Mouse (Mus musculus): ENCODE results near the gene Ccl17. TPM values are rescaled to one million over a fixed set of nuclear protein-coding genes. Genes with fewer than 3 reads are reported as not detected.

Gene Ccl17
- total RNA-seq, 2 experiments from 2014 or later = 0.60 TPM; not detected in 1

DNA sequence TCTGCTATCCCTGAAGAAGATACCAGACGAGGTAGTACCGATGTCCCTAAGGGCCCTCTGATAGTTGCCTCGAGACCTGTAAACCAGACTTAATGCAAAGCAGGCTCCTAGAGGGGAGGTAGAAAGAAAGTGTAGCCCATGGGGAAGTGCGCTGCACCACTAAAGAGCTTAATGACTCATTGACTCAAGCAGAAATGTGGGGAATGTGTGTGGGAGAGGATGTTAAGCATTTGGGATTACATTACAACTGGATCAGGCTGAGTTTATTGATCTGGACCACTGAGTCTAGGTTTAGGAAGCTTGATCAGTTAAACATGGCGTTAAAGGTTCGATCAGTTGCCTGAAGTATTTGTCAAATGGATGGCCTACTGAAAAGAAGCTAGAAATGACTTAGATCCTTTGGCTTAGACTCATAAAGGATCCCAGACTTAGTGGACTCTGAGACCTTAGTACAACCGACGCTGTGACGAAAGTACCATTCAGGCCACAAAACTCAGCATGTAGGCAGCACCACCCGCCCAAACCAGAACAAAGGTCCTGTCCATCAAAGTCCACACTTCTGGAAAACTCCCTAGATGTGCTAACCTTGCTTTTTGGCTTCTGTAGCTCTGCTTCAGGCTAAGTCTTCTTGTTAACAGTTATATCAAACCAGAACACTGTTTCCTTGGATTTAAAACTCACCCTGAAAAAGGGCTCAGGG is 20.8 kb upstream of the Ccl17 start:
- no peak for DNase-seq

DNA sequence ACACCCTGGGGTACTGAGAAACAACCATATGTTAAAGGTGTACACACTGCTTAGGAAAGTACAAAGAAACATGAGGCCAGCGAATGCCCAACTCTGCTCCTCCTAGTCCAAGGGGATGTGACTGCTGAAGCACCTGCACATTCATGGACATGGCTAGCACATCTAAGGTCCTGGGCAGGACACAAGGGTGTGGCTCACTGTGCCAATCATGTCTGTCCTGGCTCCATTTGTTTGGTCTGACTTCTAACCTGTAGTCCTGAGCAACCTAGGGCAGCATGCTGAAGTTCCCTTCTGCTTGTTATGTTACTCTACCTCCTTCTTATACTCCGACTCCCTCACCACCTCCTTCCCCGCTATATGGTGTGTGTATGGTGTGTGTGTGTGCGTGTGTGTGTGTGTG is 15.9 kb upstream of the Ccl17 start:
- DNase-seq = no peak

DNA sequence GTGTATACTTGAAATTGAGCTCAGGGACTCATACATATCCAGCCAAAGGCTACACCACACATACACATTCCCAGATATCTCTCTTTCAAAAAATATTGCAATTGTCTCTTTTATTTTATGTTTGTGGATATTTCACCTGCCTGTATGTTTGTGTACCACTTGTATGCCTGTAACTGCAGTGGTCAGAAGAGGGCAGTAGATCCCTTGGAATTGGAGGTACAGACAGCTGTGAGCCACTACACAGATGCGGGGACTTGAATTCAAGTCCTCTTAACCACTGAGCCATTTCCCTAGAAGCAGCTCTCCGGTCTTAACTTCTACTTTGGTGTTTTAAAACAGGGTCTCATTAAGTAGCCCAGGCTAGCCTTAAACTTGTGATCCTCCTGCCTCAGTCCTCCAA is 15.5 kb upstream of the Ccl17 start:
- DNase-seq = no peak

DNA sequence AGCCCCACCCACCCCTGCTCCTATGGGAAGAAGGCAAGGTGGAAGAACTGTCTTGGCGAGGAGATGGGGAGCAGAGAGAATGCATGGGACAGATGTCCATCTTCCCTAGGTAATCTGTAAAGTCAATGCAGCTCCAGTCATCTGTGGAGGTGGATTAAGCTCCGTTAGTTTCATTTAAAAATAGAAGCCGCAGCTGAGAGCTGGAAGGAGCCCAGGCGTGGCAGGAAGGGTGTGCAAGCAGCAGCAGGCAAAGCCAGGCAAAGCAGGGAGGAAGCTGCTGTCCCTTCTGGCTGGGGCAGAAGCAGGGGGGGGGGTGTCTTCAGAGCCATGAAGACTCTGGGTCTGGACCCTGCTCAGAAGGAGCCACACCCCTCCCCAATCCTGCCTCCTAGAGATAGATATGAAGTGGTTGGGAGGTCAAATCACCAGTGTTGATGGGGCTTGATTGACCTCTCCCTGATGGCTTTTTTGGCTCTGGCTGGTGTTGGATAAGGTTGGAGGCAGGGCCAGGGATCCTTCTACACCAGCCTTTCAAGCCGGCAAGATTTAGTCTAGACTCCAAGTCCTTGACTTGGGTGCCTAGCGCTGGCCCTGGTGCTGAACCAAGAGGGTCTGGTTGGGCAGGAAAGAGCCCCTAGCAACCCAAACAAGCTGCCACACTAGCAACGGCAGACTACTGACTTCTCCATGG is 9.8 kb upstream of the Ccl17 start:
- DNase-seq = peak; percentile 54

DNA sequence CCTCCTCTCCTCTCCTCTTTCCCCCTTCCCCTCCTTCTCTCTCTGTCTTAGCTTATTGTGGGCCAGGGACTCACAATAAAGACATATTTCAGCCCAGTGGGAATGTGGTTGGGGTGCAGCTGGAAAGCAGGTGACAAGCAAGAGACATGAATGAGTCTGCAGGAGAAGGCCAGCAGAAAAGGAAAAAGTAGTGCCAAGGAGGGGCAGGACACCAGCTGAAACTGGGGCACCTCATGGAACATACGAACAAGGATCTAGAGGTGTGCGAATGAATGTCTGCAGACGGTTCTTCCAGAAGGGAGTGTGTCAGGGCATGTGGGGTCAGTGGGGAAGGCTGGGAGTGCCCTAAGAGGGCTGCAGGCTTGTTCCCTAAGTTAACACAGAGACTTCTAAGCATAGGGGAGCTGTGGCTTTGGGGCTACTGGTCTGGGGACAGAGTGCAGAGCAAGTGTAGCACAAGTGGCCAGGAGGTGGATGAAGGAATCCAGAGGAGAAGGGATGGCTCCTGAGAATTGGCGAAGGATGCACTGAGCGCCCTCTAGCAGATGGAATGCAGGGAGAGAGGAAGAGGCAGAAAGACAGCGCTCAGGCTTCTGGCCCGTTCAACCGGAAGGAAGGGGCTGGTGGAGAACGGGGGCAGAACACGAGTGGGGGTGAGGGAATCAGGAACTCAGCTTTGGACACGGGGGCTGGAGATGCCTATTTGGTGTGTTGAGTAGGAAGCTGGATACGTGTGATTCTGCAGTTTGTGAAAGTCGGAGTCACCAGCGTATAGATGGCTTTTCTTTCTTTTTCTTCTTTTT is 8.8 kb upstream of the Ccl17 start:
- DNase-seq = peak; percentile 50

DNA sequence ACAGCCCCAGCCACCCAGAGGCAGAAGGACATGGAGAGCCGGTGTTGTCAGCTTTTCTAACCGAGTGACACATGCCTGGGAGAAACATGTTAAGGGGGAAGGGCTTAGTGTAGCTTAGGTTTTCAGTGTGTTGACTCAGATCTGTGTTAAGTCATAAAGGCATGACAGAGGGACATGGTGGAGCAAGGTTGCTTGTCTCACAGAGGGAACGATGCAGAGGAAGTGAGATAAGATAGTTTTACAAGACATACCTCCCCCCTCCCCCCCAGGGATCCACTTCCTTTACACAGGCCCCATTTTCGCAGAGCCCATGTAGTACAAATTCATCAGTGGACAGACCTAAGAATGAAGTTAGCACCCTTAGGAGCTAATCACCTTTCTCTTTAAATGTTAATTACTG is 7.9 kb upstream of the Ccl17 start:
- no peak for DNase-seq

DNA sequence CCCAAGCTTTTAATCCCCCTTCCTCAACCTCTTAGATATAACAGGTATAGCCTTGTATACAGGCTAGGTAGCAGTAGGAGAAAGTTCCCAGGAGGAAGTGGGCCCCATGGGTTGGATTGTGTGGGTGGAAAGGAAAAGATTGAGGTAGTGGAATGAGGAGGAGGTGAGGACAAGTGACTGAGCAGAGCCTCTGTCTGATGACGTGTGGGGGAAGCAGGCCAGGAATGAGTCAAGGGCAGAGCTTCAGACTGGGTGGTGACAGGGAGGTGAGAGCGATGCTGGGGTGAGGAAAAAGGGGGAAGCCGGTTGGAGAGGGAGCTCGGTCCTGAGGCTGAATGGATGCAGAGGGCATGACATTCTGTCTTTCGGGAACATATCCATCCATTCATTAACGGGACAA is 6.7 kb upstream of the Ccl17 start:
- DNase-seq = no peak

DNA sequence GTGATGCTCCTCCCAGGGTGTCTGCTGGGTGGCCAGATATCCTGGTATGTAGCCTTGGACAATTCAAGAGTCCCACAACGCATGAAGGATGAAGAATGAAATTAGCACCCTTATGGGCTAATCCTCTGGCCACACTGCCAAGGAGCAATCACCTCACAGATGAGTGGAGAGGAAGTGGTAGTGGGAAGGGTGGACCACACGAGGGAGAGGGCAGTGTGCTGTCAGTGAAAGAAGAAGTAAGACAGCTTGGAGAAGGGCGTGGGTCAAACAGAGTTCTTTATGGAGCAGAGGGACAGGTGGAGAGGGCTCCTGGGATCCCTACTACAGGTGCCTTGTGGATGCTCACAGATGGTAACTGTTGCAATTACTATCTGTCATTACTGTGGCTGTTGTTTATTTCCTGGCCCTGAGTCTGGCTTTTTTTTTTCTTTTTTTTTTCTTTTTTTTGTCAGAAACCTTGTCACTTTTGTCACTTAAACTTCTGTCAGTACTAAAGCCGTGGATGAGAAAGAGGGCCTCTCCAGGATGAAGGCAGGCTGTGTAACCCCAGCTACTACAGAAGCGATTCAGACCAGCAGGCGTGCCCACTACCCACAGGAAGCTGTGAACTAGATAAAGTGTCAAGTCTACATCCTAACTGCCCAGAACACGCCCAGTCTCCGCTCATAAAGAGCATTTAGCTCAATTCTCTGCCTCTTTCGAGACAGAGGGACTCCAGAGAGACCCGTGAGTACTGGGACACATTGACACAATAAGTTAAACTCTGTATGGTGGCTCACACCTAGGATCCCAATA is 5.5 kb upstream of the Ccl17 start:
- no peak for DNase-seq

DNA sequence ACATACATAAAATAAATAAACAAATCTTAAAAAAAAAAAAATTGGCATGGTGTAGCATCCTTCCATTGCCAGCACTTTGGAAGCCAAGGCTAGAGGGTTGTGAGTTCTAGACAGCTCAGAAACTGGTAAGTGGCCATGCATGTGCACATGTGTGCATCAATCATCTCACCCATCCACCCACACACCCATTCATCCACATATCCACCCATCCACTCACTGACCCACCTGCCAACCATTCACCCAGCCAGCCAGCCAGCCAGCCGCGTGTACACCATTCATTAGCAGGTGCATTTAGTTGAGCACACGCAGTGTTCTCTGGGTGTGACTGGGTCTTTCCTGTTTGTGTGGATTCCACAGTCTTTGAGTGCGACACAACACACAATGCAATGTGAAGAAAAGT is 4.4 kb upstream of the Ccl17 start:
- no peak for DNase-seq

DNA sequence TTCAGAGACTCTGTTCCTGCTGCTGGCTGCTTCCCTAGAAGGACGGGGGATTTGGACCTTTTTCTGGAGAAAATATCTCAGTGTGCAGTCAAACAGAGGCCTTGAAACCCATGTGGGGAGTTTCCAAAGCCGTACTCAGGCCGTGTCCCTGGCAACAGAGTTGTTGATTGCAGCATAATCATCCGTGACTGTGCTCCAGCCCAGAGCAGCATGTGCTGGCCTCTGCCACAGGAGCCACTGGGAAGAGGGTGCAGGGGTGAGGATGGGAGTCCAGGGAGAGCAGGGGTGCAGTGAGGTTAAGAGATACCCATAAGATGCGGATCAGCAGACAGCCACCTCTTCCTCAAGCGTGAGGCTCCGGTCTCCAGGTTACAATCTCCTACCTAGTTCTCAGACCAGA is 2.7 kb upstream of the Ccl17 start:
- no peak for DNase-seq

DNA sequence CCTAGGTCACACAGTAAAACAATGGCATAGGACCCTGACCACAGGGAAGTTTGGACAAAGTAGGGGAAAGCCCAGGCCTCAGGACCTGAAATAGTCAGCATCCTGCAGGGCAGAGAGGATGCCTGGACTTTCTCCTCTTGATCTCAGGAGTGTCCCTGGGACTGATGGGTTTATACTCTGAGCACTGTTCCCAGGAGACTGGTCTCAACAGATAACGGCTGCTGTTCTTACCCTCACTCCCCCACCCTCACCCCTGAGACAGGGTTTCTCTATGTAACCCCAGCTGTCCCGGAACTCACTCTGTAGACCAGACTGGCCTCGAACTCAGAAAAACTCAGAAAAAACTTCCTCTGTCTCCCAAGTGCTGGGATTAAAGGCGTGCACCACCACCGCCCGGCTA is 1.9 kb upstream of the Ccl17 start:
- DNase-seq = no peak

DNA sequence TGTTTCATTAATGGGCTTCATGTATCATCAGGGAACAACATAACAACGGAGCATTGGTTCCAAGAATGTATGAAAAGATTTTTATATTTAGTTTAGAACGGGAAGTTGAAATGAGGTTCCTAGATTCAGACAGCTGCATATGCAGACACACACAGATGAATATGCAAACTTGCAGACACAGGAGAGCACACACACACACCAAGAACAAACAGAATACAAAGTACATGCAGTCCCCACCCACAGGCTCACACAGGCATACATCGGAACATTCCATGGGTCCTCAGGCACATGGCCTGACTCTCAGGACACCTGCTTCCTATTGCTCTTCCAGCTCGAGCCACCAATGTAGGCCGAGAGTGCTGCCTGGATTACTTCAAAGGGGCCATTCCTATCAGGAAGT is 602 bp downstream of the Ccl17 start:
- no peak for DNase-seq

DNA sequence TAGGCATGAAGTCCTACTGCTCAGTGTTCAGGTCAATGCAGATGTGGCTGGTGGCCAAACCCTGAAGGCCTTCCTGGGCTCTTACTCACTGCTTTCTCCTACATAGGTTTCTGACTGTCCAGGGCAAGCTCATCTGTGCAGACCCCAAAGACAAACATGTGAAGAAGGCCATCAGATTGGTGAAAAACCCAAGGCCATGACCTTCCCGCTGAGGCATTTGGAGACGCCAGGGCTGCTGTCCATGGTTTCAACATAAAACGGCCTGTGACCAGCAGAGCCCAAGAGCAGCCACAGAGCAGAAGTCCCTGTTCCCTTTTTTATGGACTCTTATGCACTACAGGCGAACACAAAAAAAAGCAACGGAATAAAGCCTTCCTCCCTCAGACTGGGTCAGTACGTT is 1.4 kb downstream of the Ccl17 start:
- no peak for DNase-seq

DNA sequence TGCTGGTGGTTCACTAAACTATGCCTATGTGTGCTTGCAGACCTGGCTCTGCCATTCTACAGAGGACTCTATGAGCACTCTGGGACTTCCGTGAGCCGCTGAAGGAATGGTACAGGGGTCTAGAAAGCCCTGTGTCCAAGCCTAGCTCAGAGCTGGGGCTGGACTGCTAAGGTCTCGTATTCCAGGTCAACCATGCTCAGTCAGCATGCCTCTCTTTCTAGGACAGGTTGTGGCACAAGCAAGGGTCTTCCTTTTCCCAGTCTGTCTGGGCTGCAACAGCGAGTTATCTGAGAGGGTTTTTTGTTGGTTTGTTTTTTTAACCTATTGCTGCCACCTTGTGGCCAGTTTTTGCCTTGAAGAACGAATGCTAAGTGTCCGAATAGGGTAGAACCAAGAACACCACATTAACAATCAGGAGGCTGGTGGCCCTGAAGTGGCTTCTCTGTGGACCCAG is 2.4 kb downstream of the Ccl17 start:
- peak; percentile 90 for DNase-seq

DNA sequence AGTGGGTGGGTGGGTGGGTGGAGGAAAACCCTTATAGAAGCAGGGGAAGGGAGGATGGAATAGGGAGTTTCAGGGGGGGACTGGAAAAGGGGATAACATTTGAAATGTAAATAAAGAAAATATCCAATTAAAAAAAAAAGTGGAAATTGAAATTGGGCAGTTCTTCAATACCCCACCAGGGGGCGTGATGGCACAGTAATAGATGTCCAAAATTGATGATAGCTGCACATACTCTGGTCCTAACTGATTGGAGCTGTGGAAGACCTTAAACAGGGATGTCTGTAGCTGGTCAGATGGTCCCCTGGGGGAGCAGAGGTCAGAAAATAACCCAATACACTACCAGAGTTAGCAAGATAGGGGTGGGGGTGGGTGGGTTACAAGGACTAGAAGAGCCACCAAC is 4.3 kb downstream of the Ccl17 start:
- peak; percentile 32 for DNase-seq

DNA sequence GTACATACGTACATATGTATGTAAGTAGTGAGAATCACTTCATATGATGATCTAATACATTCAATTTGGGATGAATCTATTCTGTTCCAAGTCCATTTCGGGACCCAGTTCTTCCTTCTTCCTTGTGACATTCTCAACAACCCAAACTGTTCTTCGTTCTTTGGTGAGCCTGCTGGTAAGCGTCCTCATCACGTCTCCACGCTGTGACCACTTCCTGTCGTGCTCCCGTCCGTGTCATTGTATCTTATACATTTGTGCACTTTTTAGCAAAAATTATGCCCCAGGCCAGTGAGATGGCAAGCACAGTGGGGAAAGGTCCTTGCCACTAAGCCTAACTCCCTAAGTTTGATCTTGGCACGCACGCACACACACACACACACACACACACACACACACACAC is 7.7 kb downstream of the Ccl17 start:
- no peak for DNase-seq

DNA sequence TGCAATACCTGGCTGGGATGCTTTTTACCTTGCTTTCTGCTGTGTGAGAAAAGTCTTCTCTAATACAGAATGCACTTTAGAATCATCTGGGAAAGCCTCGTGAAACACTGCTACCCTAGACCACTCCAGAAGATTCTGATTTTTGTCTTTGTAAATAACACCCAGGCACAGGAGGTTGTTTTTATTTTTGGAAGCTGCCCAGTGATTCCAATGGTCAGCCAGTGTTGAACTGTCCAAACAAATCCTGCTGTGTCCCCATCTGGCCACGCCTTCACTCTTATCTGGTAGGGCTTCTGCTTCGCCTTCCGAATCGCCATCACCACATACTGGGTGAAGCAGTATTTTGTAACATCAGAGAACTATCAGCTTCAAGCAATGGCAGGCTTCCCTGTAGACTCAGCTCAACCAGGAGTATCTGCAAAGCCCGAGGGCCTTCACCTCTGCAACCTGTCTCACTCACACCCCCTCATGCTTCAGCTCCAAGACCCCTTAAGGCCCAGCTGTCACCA is 9.5 kb downstream of the Ccl17 start:
- DNase-seq = no peak

DNA sequence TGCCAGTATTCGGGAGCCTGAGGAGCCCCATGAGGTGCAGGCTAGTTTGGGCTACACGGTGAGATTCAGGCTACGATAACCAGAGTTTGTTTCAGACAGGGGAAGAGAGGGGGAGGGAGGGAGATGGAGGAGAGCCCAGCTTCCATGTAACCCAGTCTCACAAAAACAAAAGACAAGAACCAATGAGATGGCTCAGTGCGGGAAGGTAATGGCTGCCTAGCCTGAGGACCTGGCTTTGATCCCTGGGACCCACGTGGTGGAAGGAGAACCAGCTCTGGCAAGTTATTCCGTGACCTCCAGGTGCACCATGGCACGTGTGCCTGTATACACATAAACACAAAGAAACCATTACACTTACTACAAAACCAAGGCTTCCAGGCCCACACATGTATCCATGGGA is 10.3 kb downstream of the Ccl17 start:
- DNase-seq = no peak

DNA sequence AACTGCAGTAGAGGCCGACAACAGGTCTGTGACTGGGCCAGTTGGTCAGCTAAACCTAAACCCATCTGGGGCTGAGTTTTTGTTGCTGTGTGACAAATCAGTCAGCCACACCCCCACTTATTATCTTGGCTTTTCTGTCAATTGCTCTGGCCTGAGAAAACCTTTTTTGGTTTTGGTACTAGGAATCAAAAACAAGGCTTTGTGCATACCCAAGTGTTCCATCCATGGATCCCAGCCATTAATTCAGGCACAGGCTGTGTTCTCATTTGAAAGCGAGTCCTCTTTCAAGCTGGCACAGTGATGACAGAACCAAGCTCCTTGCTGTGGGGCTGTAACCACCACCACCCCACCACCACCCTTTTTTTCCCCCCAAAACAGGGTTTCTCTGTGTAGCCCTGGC is 11.1 kb downstream of the Ccl17 start:
- DNase-seq = no peak

DNA sequence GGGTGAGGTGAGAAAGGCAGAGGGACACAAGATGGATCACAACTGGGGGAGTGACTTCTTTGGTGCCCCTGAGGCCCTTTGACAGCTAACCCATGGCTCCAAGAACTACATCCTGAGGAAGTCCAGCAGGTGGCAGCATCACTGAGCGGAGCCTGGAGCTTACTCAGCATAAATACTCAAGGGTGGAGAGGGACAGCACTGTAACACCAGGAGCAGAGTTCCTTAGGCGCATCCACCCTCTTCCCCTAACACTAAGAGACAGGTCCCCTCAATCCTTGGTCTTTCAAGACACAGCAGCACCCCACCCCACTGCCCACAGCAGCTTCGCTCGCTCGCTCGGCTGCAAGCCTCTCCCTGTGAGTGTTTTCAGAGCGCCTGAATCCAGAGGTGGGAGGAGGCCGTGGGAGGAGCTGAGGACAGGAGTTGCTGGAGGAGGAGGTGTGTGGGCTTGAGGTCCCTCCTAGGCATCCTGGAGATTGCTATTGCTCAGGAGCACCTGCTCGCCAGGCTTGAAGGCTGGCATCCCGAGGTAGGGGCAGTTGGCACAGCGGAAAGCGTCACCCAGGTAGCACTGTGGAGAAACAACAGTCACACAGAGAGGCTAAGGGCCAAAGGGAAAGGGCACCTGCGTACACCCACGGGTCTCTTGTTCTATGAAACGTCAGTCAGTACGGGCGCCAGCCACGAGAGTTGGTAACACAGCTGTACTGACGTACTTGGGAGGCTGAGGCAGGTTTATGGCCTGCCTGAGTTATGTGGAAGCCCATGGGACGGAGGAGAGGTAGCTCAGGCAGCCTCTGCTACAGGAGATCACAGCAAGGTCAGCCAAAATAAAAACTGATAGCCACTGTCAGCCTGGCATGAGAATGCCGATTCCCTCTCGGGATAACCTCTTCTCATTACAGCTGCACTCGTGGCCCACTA is 12.6 kb downstream of the Ccl17 start:
- DNase-seq = peak; percentile 77

DNA sequence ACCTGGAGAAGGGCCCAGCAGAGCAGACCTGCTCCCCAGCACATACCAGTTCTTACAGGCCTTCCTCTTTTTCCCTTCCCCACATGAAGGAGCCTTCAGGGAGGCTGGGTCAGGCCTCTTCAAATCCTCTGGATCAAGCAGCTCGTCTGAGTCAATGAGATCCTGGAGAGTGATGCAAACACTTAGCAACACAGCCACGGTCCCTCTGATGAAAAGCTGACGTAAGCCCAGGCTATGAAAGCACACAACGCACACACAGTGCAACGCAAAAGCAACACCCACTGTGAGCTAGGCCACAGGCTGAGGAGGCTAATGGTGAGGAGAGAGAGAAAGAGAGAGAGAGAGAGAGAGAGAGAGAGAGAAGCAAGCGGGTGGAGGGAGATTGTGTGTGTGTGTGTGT is 14.9 kb downstream of the Ccl17 start:
- no peak for DNase-seq

All from heart, postnatal 4 days (tissue).